Mouse (Mus musculus): ENCODE results near the gene Alkal2.

Alkal2 gene

DNA sequence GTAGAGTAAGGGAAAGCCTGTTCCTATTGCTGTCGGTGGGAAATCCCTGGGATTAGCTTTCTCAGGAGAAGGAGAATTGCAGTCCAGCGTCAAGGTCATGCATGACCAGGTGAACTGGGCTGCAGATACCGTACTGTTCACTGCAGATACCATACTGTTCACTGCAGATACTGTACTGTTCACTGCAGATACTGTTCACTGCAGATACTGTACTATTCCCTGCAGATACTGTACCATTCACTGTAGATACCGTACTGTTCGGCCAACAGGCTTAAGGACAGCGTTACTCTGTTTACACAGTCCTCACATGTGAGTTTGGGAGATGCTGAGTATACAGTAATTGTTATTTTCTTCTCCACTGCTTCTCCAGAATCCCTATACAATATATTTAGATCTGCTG, 44.1 kb downstream of the Alkal2 start:
- no peak for DNase-seq (ENCODE audit: low spot score)

DNA sequence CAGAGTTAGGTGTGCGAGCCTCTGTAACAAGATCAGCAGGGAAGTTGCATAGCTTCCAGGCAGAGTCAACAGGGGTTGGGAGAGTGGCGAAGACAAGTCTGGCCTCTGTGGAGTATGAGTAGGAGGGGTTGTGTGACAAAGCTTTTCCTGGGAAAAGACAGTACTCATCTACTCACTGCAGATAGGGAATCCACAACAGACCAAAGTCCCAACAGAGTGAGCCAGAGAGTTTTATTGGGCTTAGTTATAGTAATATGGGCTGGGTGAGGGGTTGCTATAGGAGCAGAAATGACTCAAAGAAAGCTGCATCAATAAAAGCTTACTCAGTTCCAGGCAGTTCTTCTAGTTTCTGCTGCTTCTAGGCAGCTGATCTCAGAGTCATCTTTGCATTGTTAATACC, 49.2 kb downstream of the Alkal2 start:
- DNase-seq (ENCODE audit: low spot score) = no peak

GRCm38 (mm10) chr12:30936899-30937298, 52.8 kb downstream of the Alkal2 start:
- no peak for DNase-seq (ENCODE audit: low spot score)
